Mouse (Mus musculus) thymus, adult 2 months (tissue): ENCODE data around the gene Ren1. TPM values are rescaled to one million over a fixed set of nuclear protein-coding genes. Genes with fewer than 3 reads are reported as not detected.

Experiments
- DNase-seq: peaks from one replicate; pipeline ENCODE4 v3.0.0; 2021
- H3K27ac ChIP-seq: fragments of 200-500 bp; 2 replicates; pipeline ENCODE4 v1.5.1; 2012; ENCODE audit warnings: low read length, control low read depth; ENCODE audit not compliant: control insufficient read depth, insufficient read depth
- H3K27me3 ChIP-seq: fragments of 200-500 bp; 2 replicates; pipeline ENCODE4 v1.6.1; 2012; ENCODE audit warnings: mild to moderate bottlenecking, low read length, moderate library complexity, mixed read lengths; ENCODE audit not compliant: control insufficient read depth, insufficient read depth
- H3K36me3 ChIP-seq: fragments of 200-500 bp; 2 replicates; pipeline ENCODE4 v1.6.1; 2012; ENCODE audit warnings: mild to moderate bottlenecking, low read length, moderate library complexity; ENCODE audit not compliant: control insufficient read depth, insufficient read depth
- H3K4me1 ChIP-seq: fragments of 200-500 bp; replicated peaks from 2 replicates; pipeline ENCODE4 v1.6.1; 2012; ENCODE audit warnings: low read length; ENCODE audit not compliant: control insufficient read depth, insufficient read depth
- H3K4me3 ChIP-seq: fragments of 200-500 bp; 2 replicates; pipeline ENCODE4 v1.5.1; 2012; ENCODE audit warnings: mild to moderate bottlenecking, low read length, control low read depth, moderate library complexity; ENCODE audit not compliant: control insufficient read depth, insufficient read depth
- CTCF ChIP-seq: fragments of 200-500 bp; IDR thresholded peaks from 2 replicates; pipeline ENCODE4 v1.5.1; 2012; ENCODE audit warnings: mild to moderate bottlenecking, control low read depth, low read length, moderate library complexity, borderline replicate concordance; ENCODE audit not compliant: control insufficient read depth, poor library complexity, insufficient read depth; ENCODE audit errors: extremely low read depth
- POLR2A ChIP-seq: fragments of 200-500 bp; IDR thresholded peaks from 2 replicates; pipeline ENCODE4 v1.6.1; 2012; ENCODE audit warnings: mild to moderate bottlenecking, low read length, control low read depth, moderate library complexity; ENCODE audit not compliant: control insufficient read depth, poor library complexity, insufficient read depth; ENCODE audit errors: extremely low read depth
- WGBS: fragments of 180-500 bp; shearing (Covaris S2); methylation state at CpG from one replicate; pipeline ENCODE4 v1.1.7; 2018; 5-methylcytosine and 5-hydroxymethylcytosine counted together
- polyA plus RNA-seq: library from polyadenylated mRNA; depleted of rRNA; stranded (reverse); fragments of >200 nt; gene quantifications from 2 replicates; pipeline ENCODE4 v1.2.3, GENCODE M21; 2012

Ren1 gene
- polyA plus RNA-seq, 1 experiment = 0.65 TPM

GRCm38 (mm10) chr1:133314364-133314763 lies 35.9 kb upstream of the Ren1 start:
- DNase-seq = peak; percentile 55
- H3K36me3 ChIP-seq = no peaks in the 10 kb centered on the region
- H3K4me1 ChIP-seq = no peaks in the 10 kb centered on the region
- H3K4me3 ChIP-seq = no peak overlapping the region
- TF ChIP-seq POLR2A = no peak
- TF ChIP-seq CTCF = peak; percentile 71; the same call in 1 of the 2 replicates
- H3K27me3 ChIP-seq = no peaks in the 10 kb centered on the region
- 39% methylated on average over 8 of the region's 8 CpGs for WGBS
- no peak overlapping the region for H3K27ac ChIP-seq

GRCm38 (mm10) chr1:133315775-133316174 lies 34.5 kb upstream of the Ren1 start:
- 70% methylated on average over 6 of the region's 6 CpGs for WGBS
- H3K27ac ChIP-seq = no peak overlapping the region
- H3K36me3 ChIP-seq = no peaks in the 10 kb centered on the region
- TF ChIP-seq CTCF = no peak
- no peak for TF ChIP-seq POLR2A
- no peaks in the 10 kb centered on the region for H3K4me1 ChIP-seq
- no peaks in the 10 kb centered on the region for H3K27me3 ChIP-seq
- DNase-seq = no peak
- H3K4me3 ChIP-seq = no peak overlapping the region

GRCm38 (mm10) chr1:133316577-133316976 lies 33.7 kb upstream of the Ren1 start:
- Histone ChIP-seq H3K27ac (no peak overlapping the region), H3K4me3 (no peak overlapping the region), H3K4me1 (no peaks in the 10 kb centered on the region), H3K27me3 (no peaks in the 10 kb centered on the region), H3K36me3 (no peaks in the 10 kb centered on the region)
- DNase-seq = no peak
- WGBS = 82% methylated on average over 4 of the region's 4 CpGs
- TF ChIP-seq CTCF = no peak
- TF ChIP-seq POLR2A = no peak

GRCm38 (mm10) chr1:133317149-133317548 lies 33.2 kb upstream of the Ren1 start:
- TF ChIP-seq POLR2A = no peak

GRCm38 (mm10) chr1:133321267-133321925 lies 28.9 kb upstream of the Ren1 start, which contains the start of gene Kiss1:
Gene Kiss1, plus strand, starts transcription at chr1:133321875.
- WGBS = 93% methylated on average over 13 of the region's 13 CpGs
- H3K27me3 ChIP-seq = no peaks in the 10 kb centered on the region
- DNase-seq = no peak
- H3K4me1 ChIP-seq = no peaks in the 10 kb centered on the region
- TF ChIP-seq CTCF (no peak), POLR2A (no peak)
- no peaks in the 10 kb centered on the region for H3K36me3 ChIP-seq
- H3K4me3 ChIP-seq = no peak within 1 kb of the TSS
- no peak within 1 kb of the TSS for H3K27ac ChIP-seq

More at GRCm38 (mm10) chr1:133317149-133317548, 33.2 kb upstream of the Ren1 start:
- no peak overlapping the region for H3K27ac ChIP-seq
- WGBS = 71% methylated on average over 1 of the region's 1 CpGs
- H3K4me3 ChIP-seq = no peak overlapping the region
- H3K27me3 ChIP-seq = no peaks in the 10 kb centered on the region
- DNase-seq = no peak
- no peaks in the 10 kb centered on the region for H3K36me3 ChIP-seq
- H3K4me1 ChIP-seq = no peaks in the 10 kb centered on the region

GRCm38 (mm10) chr1:133323333-133323732 lies 27.0 kb upstream of the Ren1 start:
- no peaks in the 10 kb centered on the region for H3K36me3 ChIP-seq
- 50% methylated on average over 5 of the region's 5 CpGs for WGBS
- H3K27ac ChIP-seq = no peak overlapping the region
- H3K4me1 ChIP-seq = no peaks in the 10 kb centered on the region
- H3K4me3 ChIP-seq = no peak overlapping the region
- no peaks in the 10 kb centered on the region for H3K27me3 ChIP-seq
- TF ChIP-seq POLR2A = no peak
- TF ChIP-seq CTCF = no peak
- no peak for DNase-seq

- peaks cover 7% of the 10 kb centered on the region; the same call in 1 of the 2 replicates for H3K27me3 ChIP-seq
- 92% methylated on average over 8 of the region's 8 CpGs for WGBS
- H3K36me3 ChIP-seq = no peaks in the 10 kb centered on the region
- DNase-seq = no peak
- H3K4me1 ChIP-seq = no peaks in the 10 kb centered on the region
- H3K27ac ChIP-seq = no peak overlapping the region
- TF ChIP-seq CTCF = no peak
- TF ChIP-seq POLR2A = no peak
- H3K4me3 ChIP-seq = no peak overlapping the region
Observed at GRCm38 (mm10) chr1:133325951-133326350, 24.4 kb upstream of the Ren1 start.
